Mouse (Mus musculus) bone marrow, adult 2 months (tissue): ENCODE results near the gene Osbpl6. TPM values are rescaled to one million over a fixed set of nuclear protein-coding genes. Genes with fewer than 3 reads are reported as not detected.

Experiments used
- H3K27ac ChIP-seq: fragments of 200-500 bp; 2 replicates; pipeline ENCODE4 v1.5.1; 2012; ENCODE audit warnings: low read depth, mild to moderate bottlenecking, control low read depth, inconsistent platforms, low read length; ENCODE audit not compliant: control insufficient read depth, poor library complexity, insufficient read depth
- H3K4me1 ChIP-seq: fragments of 200-500 bp; 2 replicates; pipeline ENCODE4 v1.6.1; 2011; ENCODE audit warnings: low read length; ENCODE audit not compliant: control insufficient read depth, insufficient read depth
- H3K4me3 ChIP-seq: fragments of 200-500 bp; replicated peaks from 2 replicates; pipeline ENCODE3; 2011; ENCODE audit warnings: mild to moderate bottlenecking, low read depth, low read length, control low read depth; ENCODE audit not compliant: control insufficient read depth
- CTCF ChIP-seq: fragments of 200-500 bp; IDR thresholded peaks from 2 replicates; pipeline ENCODE4 v1.5.1; 2011; ENCODE audit warnings: low read length, control low read depth; ENCODE audit not compliant: control insufficient read depth, insufficient read depth
- POLR2A ChIP-seq: fragments of 200-500 bp; IDR thresholded peaks from 2 replicates; pipeline ENCODE4 v1.6.1; 2011; ENCODE audit warnings: low read depth, mild to moderate bottlenecking, control low read depth, low read length, borderline replicate concordance; ENCODE audit not compliant: control insufficient read depth
- whole genome bisulfite sequencing: fragments of 180-500 bp; shearing (Covaris S2); methylation state at CpG from one replicate; pipeline ENCODE4 v1.1.7; 2018; 5-methylcytosine and 5-hydroxymethylcytosine counted together
- polyA plus RNA-seq: library from polyadenylated mRNA; stranded (reverse); fragments of >200 nt; gene quantifications from 2 replicates; pipeline ENCODE4 v1.2.4, GENCODE M21; 2011; ENCODE audit warnings: low replicate concordance; ENCODE audit not compliant: missing spikeins, insufficient read depth, insufficient read length

Gene Osbpl6
- polyA plus RNA-seq, 1 experiment = 0.92 TPM

- Histone ChIP-seq H3K4me1 (no peaks in the 10 kb centered on the region), H3K4me3 (no peak overlapping the region), H3K27ac (no peak overlapping the region)
- 83% methylated on average over 6 of the region's 6 CpGs for WGBS
- TF ChIP-seq CTCF (no peak), POLR2A (no peak)
These were observed 62.9 kb downstream of the Osbpl6 start for GRCm38 (mm10) chr2:76469091-76469750.

GRCm38 (mm10) chr2:76469751-76470099, 63.4 kb downstream of the Osbpl6 start:
- no peak overlapping the region for H3K27ac ChIP-seq
- no peaks in the 10 kb centered on the region for H3K4me1 ChIP-seq
- WGBS = 80% methylated on average over 8 of the region's 8 CpGs
- TF ChIP-seq CTCF (no peak), POLR2A (no peak)
- no peak overlapping the region for H3K4me3 ChIP-seq

- Histone ChIP-seq H3K4me1 (no peaks in the 10 kb centered on the region), H3K27ac (no peak overlapping the region), H3K4me3 (no peak overlapping the region)
- TF ChIP-seq POLR2A = no peak
- WGBS = 76% methylated on average over 9 of the region's 9 CpGs
These were observed 64.1 kb downstream of the Osbpl6 start for GRCm38 (mm10) chr2:76470391-76470790.

DNA sequence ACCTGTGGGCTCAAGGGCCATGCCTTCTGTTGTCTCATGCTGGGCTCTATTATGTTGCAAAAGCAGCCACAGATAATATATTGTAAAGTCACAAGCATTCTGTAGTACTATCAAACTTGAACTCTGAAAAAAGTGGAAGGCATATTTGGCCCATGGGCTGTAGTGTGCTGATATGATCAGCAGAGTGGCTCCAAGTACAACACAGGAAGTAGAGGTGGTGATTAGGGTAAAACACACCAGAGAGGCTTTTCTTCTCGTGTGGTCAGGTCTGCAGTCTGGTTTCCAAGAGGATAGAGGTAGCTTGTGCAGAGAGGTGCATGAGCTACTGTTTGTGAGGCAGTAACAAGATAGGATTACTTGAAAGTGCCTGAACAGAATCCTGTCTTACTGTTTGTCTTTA, 69.5 kb downstream of the Osbpl6 start:
- 0% methylated on average over 1 of the region's 1 CpGs for WGBS
- Histone ChIP-seq H3K4me3 (no peak overlapping the region), H3K4me1 (no peaks in the 10 kb centered on the region), H3K27ac (no peak overlapping the region)
- TF ChIP-seq POLR2A = no peak
- TF ChIP-seq CTCF = no peak

DNA sequence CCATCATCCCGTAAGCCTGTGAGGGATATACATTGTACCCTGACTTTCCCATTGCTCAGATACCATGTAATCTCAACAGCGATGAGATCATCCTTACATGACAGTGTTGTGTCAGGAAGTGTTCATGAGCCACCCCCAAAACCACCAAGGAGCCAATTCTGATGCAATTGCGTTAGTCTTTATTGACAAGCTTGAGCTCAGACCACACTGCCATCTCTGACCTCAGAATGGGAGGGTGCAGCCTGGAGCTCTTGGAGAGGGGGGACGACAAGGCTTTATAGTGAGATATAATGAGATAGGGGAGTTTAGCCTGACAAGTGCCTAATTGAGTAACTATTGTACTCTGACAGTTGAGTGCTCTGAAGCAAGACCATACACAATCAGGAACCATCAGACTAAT, 82.5 kb downstream of the Osbpl6 start:
- Histone ChIP-seq H3K4me3 (no peak overlapping the region), H3K4me1 (no peaks in the 10 kb centered on the region), H3K27ac (no peak overlapping the region)
- no peak for TF ChIP-seq POLR2A
- TF ChIP-seq CTCF = no peak
- 64% methylated on average over 4 of the region's 4 CpGs for WGBS

- Histone ChIP-seq H3K4me1 (no peaks in the 10 kb centered on the region), H3K4me3 (no peak overlapping the region), H3K27ac (no peak overlapping the region)
- no peak for TF ChIP-seq CTCF
- no peak for TF ChIP-seq POLR2A
- WGBS = 85% methylated on average over 8 of the region's 8 CpGs
These were observed 83.9 kb downstream of the Osbpl6 start for GRCm38 (mm10) chr2:76490198-76490597.

- no peak for TF ChIP-seq CTCF
- TF ChIP-seq POLR2A = no peak
- Histone ChIP-seq H3K4me1 (no peaks in the 10 kb centered on the region), H3K27ac (no peak overlapping the region), H3K4me3 (no peak overlapping the region)
- WGBS = 82% methylated on average over 6 of the region's 6 CpGs
These were observed 85.1 kb downstream of the Osbpl6 start for GRCm38 (mm10) chr2:76491371-76491770.

DNA sequence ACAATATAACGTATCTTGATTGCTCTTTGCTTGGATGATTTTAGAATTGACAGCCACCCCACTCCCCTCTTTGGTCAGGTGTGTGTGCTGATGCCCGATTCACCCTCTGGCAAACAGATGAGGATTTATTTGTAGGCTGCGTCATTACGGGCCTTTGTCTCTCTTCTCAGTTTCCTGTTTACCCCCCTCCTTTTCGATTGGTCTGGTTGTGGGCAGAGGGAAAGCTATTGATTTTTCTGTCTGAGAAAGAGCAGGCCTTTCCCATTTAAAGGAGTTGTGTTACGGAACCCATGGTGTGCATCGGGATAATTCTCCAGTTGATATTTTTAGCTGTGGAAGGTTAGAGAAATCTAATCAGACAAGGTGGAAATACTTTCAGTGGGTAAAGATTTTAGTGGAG, 85.9 kb downstream of the Osbpl6 start:
- TF ChIP-seq POLR2A (no peak), CTCF (no peak)
- Histone ChIP-seq H3K27ac (no peak overlapping the region), H3K4me3 (no peak overlapping the region), H3K4me1 (no peaks in the 10 kb centered on the region)
- 63% methylated on average over 7 of the region's 7 CpGs for WGBS
